Mouse (Mus musculus) ES-E14 (cell line): ENCODE measurements around the gene Robo4. TPM values are rescaled to one million over a fixed set of nuclear protein-coding genes. Genes with fewer than 3 reads are reported as not detected.

Experiments used
- DNase-seq: peaks from one replicate; pipeline ENCODE4 v3.0.0-alpha.2; 2013; ENCODE audit warnings: low read depth, low spot score
- H3K27ac ChIP-seq: 2 replicates; pipeline ENCODE4 v1.5.1; 2012; ENCODE audit warnings: low read depth, mild to moderate bottlenecking, low read length, moderate library complexity, mixed read lengths; ENCODE audit not compliant: poor library complexity, insufficient read depth, severe bottlenecking
- H3K36me3 ChIP-seq: 2 replicates; pipeline ENCODE4 v1.6.1; 2012; ENCODE audit warnings: mild to moderate bottlenecking, low read length, moderate library complexity, mixed read lengths; ENCODE audit not compliant: control insufficient read depth, poor library complexity, insufficient read depth, severe bottlenecking
- H3K4me1 ChIP-seq, 2 experiments: fragments of 150-350 bp in 1 of 2; sonication (generic) in 1 of 2; 2 replicates each; pipeline ENCODE4 v1.6.1; 2012; ENCODE audit warnings: low read length in 2 of 2, mild to moderate bottlenecking in 1 of 2, mixed read lengths in 1 of 2; ENCODE audit not compliant: control insufficient read depth in 2 of 2, insufficient read depth in 2 of 2, poor library complexity in 1 of 2
- H3K4me3 ChIP-seq, 2 experiments: fragments of 150-350 bp in 1 of 2; sonication (generic) in 1 of 2; 2 replicates each; pipeline ENCODE4 v1.5.1; 2012; ENCODE audit warnings: low read length in 2 of 2, low read depth in 1 of 2, mild to moderate bottlenecking in 1 of 2, mixed read lengths in 1 of 2; ENCODE audit not compliant: insufficient read depth in 1 of 2, poor library complexity in 1 of 2, severe bottlenecking in 1 of 2
- H3K9ac ChIP-seq: 2 replicates; pipeline ENCODE4 v1.6.1; 2012; ENCODE audit warnings: low read depth, mild to moderate bottlenecking, low read length, mixed read lengths; ENCODE audit not compliant: poor library complexity, insufficient read depth, severe bottlenecking
- H3K9me3 ChIP-seq: fragments of 150-350 bp; sonication (generic); 2 replicates; pipeline ENCODE4 v1.6.1; 2012; ENCODE audit warnings: low read depth, mild to moderate bottlenecking, low read length; ENCODE audit not compliant: control insufficient read depth, insufficient read depth
- CHD2 ChIP-seq: IDR thresholded peaks from 2 replicates; pipeline ENCODE4 v1.6.1; 2014; ENCODE audit warnings: mild to moderate bottlenecking, low read depth, low read length, inconsistent platforms
- HCFC1 ChIP-seq: IDR thresholded peaks from 2 replicates; pipeline ENCODE4 v1.6.1; 2012; ENCODE audit warnings: low read length, inconsistent platforms, borderline replicate concordance; ENCODE audit not compliant: insufficient read depth
- MAFK ChIP-seq: IDR thresholded peaks from 2 replicates; pipeline ENCODE4 v1.6.1; 2014; ENCODE audit warnings: mild to moderate bottlenecking, low read depth, low read length, inconsistent platforms; ENCODE audit not compliant: insufficient read depth
- ZC3H11A ChIP-seq: IDR thresholded peaks from 2 replicates; pipeline ENCODE4 v1.6.1; 2012; ENCODE audit warnings: low read depth, mild to moderate bottlenecking, inconsistent platforms, low read length, borderline replicate concordance
- ZNF384 ChIP-seq: IDR thresholded peaks from 2 replicates; pipeline ENCODE4 v1.6.1; 2012; ENCODE audit warnings: low read depth, low read length, inconsistent platforms
- in situ Hi-C, 2 experiments: fragments of 600-800 bp; cut with MboI; formaldehyde crosslinking; loops; one replicate each; pipeline ENCODE4 v1.15.1; 2025; ENCODE audit warnings: low sequenced_read_pairs in 2 of 2, inconsistent platforms in 1 of 2; ENCODE audit not compliant: unreplicated experiment in 2 of 2
- total RNA-seq: library from RNA; depleted of rRNA; stranded (reverse); fragments of 300-350 nt; gene quantifications from 2 replicates; pipeline ENCODE4 v1.2.3, GENCODE M21; 2012

Robo4 gene
- total RNA-seq, 1 experiment = 11.2 TPM

DNA sequence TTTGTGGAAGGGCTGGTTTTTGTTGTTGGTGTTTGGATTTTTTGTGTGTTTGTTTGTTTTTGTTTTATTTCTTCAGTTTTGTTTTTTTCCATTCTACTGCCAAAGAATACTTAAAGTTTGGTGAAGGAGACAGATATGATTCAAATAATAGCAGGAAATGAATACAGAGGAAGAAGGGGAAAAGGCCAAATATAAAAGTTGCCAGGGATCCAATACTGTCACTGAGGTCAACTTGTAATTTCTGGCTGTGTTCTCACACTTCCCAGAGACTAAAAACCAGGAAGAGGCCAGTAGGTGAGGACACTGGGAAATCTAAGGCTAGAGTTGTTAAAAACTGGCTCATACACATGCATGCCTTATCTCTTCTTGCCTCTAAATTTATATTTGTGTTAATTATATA is 39.6 kb upstream of the Robo4 start:
- in situ Hi-C loops = no loop called here
- H3K9me3 ChIP-seq = no peaks in the 10 kb centered on the region
- TF ChIP-seq HCFC1 = no peak
- no peak for TF ChIP-seq ZNF384
- TF ChIP-seq MAFK = no peak
- TF ChIP-seq ZC3H11A = no peak
- no peak for TF ChIP-seq CHD2
- no peaks in the 10 kb centered on the region for H3K36me3 ChIP-seq
- no peak overlapping the region for H3K27ac ChIP-seq
- H3K4me1 ChIP-seq = peaks cover 0 to 2% of the 10 kb centered on the region in 2 experiments; a peak in 2 of 4 replicates
- no peak overlapping the region for H3K9ac ChIP-seq
- H3K4me3 ChIP-seq = no peak overlapping the region
- DNase-seq = no peak

DNA sequence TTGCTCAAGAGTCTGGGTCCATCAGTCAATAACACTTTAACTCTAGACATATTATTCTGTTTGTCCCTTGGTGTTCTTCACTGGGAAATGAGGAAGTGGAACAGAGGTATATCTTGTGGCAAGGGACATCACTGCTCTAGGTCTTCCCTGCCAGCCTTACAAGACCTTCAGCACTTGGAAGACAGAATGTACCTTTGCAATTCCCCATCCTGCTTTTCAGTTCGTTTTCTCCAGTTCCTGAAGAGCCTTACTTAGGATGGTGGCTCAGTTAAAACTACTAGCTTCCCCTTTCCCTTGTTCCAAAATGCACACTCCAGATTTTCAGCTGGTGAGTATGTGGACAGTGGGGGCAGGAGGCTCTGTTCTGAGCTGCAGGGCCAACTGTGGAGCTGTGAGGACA is 38.8 kb upstream of the Robo4 start:
- H3K36me3 ChIP-seq = no peaks in the 10 kb centered on the region
- no peak for DNase-seq
- no peaks in the 10 kb centered on the region for H3K9me3 ChIP-seq
- H3K27ac ChIP-seq = no peak overlapping the region
- peaks cover 0 to 4% of the 10 kb centered on the region in 2 experiments; a peak in 2 of 4 replicates for H3K4me1 ChIP-seq
- H3K4me3 ChIP-seq = no peak overlapping the region
- in situ Hi-C loops = no loop called here
- no peak overlapping the region for H3K9ac ChIP-seq
- TF ChIP-seq HCFC1 (no peak), ZC3H11A (no peak), MAFK (no peak), CHD2 (no peak), ZNF384 (no peak)

DNA sequence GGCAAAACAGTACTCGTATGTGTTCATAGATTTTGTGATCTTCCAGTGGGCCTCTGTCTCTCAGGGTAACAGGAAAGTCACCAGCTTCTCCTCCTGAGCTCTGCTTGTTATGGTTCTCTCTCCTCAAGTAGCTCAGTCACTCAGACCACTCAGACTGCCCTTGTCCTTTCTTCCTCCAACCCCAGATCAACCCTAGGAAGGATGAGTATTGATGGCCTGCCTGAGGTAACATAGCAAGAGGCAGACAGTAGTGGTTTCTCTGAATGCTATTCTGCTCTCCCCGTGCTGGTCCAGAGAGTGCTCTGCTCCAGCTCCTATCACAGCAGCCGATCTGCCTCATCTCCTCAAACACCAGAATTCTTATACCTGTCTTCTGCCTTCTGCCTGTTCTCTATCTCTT is 38.1 kb upstream of the Robo4 start:
- in situ Hi-C loops = no loop called here
- peaks cover 0 to 4% of the 10 kb centered on the region in 2 experiments; a peak in 2 of 4 replicates for H3K4me1 ChIP-seq
- H3K9me3 ChIP-seq = no peaks in the 10 kb centered on the region
- no peak for TF ChIP-seq ZC3H11A
- TF ChIP-seq CHD2 = no peak
- TF ChIP-seq ZNF384 = no peak
- TF ChIP-seq MAFK = no peak
- TF ChIP-seq HCFC1 = no peak
- H3K4me3 ChIP-seq = no peak overlapping the region
- DNase-seq = no peak
- H3K27ac ChIP-seq = no peak overlapping the region
- H3K36me3 ChIP-seq = no peaks in the 10 kb centered on the region
- H3K9ac ChIP-seq = no peak overlapping the region

DNA sequence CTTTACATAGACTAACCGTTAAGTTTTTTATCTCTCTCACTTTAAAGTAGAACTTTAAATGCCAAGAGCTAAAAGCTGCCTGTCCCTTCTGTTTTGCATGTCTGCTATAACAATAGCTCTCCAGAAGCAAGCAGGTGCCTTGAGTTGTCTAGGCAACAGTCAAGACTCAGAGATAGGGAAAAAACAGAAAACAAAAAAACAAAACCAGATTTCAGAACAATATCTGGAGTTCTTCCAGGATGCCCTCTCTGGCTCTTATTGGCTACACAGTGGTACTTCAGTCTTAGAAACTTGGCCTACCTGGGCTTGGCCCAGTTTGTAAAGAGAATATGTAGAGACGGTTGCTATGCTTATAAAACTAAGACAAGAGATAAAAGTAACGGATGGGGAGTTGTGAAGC is 37.3 kb upstream of the Robo4 start:
- DNase-seq = no peak
- Histone ChIP-seq H3K27ac (no peak overlapping the region), H3K9ac (no peak overlapping the region), H3K4me3 (no peak overlapping the region), H3K36me3 (no peaks in the 10 kb centered on the region), H3K4me1 (peaks cover 0 to 2% of the 10 kb centered on the region in 2 experiments; a peak in 2 of 4 replicates), H3K9me3 (no peaks in the 10 kb centered on the region)
- in situ Hi-C loops = no loop called here
- TF ChIP-seq ZC3H11A = no peak
- TF ChIP-seq CHD2 = no peak
- no peak for TF ChIP-seq ZNF384
- TF ChIP-seq HCFC1 = no peak
- TF ChIP-seq MAFK = no peak

DNA sequence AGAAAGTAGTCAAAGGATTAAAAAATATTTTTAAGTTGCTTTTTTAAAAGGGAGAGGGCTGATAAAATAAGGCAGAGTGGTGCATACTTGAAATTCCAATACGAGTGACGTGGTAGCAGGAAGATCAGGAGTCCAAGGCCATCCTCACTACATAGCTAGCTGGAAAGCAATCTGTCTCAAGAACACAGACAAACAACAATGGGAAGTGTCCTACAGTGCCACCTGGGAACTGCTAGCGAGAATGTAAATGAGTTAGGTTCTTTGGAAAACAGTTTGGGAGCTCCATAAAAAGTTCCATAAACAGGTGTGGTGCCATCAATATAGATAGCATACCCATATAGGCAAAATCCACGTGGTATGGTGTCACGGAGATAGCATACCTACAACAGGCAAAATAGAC is 36.0 kb upstream of the Robo4 start:
- Histone ChIP-seq H3K9ac (no peak overlapping the region), H3K4me1 (0 out of 4 replicates have a peak, but pooled peaks cover 0 to 2% of the 10 kb centered on the region in 2 experiments), H3K27ac (no peak overlapping the region), H3K4me3 (no peak overlapping the region), H3K36me3 (no peaks in the 10 kb centered on the region), H3K9me3 (no peaks in the 10 kb centered on the region)
- in situ Hi-C loops = no loop called here
- TF ChIP-seq ZC3H11A (no peak), CHD2 (no peak)
- no peak for DNase-seq
